Mouse (Mus musculus) myocyte (in vitro differentiated cells): Measurements from ENCODE around the gene Gm49333. TPM values are rescaled to one million over a fixed set of nuclear protein-coding genes. Genes with fewer than 3 reads are reported as not detected.

ENCODE experiments used
- H3K27me3 ChIP-seq: one replicate; pipeline ENCODE4 v1.6.1; 2011; ENCODE audit not compliant: control insufficient read depth, insufficient read depth, insufficient read length
- H3K36me3 ChIP-seq: one replicate; pipeline ENCODE4 v1.6.1; 2011; ENCODE audit not compliant: control insufficient read depth, insufficient read depth
- H3K4me2 ChIP-seq: one replicate; pipeline ENCODE4 v1.6.1; 2011; ENCODE audit warnings: low read depth, control low read depth
- H3K4me3 ChIP-seq: one replicate; pipeline ENCODE4 v1.5.1; 2011; ENCODE audit warnings: mild to moderate bottlenecking, control low read depth, moderate library complexity
- H3K79me2 ChIP-seq: one replicate; pipeline ENCODE4 v1.6.1; 2011; ENCODE audit not compliant: control insufficient read depth, insufficient read depth
- H3ac ChIP-seq: one replicate; pipeline ENCODE4 v1.6.1; 2011; ENCODE audit not compliant: control insufficient read depth, insufficient read length
- CEBPB ChIP-seq: IDR thresholded peaks from 2 replicates; pipeline ENCODE4 v1.6.1; 2011; ENCODE audit warnings: mild to moderate bottlenecking, moderate library complexity; ENCODE audit not compliant: poor library complexity, insufficient read depth, severe bottlenecking
- E2F4 ChIP-seq: IDR thresholded peaks from one replicate; pipeline ENCODE4 v1.6.1; 2011; ENCODE audit warnings: mild to moderate bottlenecking, control low read depth, moderate library complexity; ENCODE audit not compliant: insufficient read depth
- MAX ChIP-seq: IDR thresholded peaks from one replicate; pipeline ENCODE4 v1.6.1; 2011; ENCODE audit warnings: low read depth, mild to moderate bottlenecking, control low read depth
- MYOD1 ChIP-seq, 3 experiments: IDR thresholded peaks; one replicate each; pipeline ENCODE4 v1.6.1; 2011; ENCODE audit warnings: control low read depth in 2 of 3, low read depth in 2 of 3, mild to moderate bottlenecking in 2 of 3, moderate library complexity in 1 of 3; ENCODE audit not compliant: insufficient read length in 2 of 3, control insufficient read depth in 1 of 3
- MYOG ChIP-seq, 3 experiments: IDR thresholded peaks; one replicate each; pipeline ENCODE4 v1.6.1; 2011; ENCODE audit warnings: control low read depth in 2 of 3, low read depth in 2 of 3, mild to moderate bottlenecking in 2 of 3; ENCODE audit not compliant: insufficient read length in 2 of 3, control insufficient read depth in 1 of 3, insufficient read depth in 1 of 3
- POLR2A ChIP-seq: IDR thresholded peaks from one replicate; pipeline ENCODE4 v1.6.1; 2011; ENCODE audit warnings: low read depth, mild to moderate bottlenecking, control low read depth, moderate library complexity; ENCODE audit not compliant: insufficient read length
- POLR2AphosphoS2 ChIP-seq: IDR thresholded peaks from one replicate; pipeline ENCODE4 v1.6.1; 2011; ENCODE audit warnings: low read depth, control low read depth; ENCODE audit not compliant: insufficient read length
- REST ChIP-seq: IDR thresholded peaks from one replicate; pipeline ENCODE4 v1.6.1; 2011; ENCODE audit warnings: mild to moderate bottlenecking, control low read depth, moderate library complexity; ENCODE audit not compliant: insufficient read depth, insufficient read length
- SRF ChIP-seq: IDR thresholded peaks from one replicate; pipeline ENCODE4 v1.6.1; 2011; ENCODE audit warnings: low read depth; ENCODE audit not compliant: control insufficient read depth, insufficient read length
- TCF12 ChIP-seq: IDR thresholded peaks from one replicate; pipeline ENCODE4 v1.6.1; 2011; ENCODE audit warnings: mild to moderate bottlenecking, control low read depth; ENCODE audit not compliant: poor library complexity, insufficient read depth, severe bottlenecking
- TCF3 ChIP-seq: IDR thresholded peaks from one replicate; pipeline ENCODE4 v1.6.1; 2011; ENCODE audit warnings: low read depth, control low read depth; ENCODE audit not compliant: insufficient read length
- USF1 ChIP-seq: IDR thresholded peaks from one replicate; pipeline ENCODE4 v1.6.1; 2011; ENCODE audit warnings: low read depth, mild to moderate bottlenecking, control low read depth, moderate library complexity
- polyA plus RNA-seq: library from polyadenylated mRNA; unstranded; fragments of >200 nt; fragmentation: generic; extraction: Trizol; gene quantifications from one replicate; pipeline ENCODE4 v1.2.1, GENCODE M21; 2012; ENCODE audit warnings: missing spikeins

Gm49333 gene
- polyA plus RNA-seq, 1 experiment = 0.04 TPM

GRCm38 (mm10) chr16:20600511-20600910 is 10.9 kb upstream of the Gm49333 start:
- peaks cover 20% of the 10 kb centered on the region for H3K27me3 ChIP-seq
- H3K4me3 ChIP-seq = no peak overlapping the region
- no peaks in the 10 kb centered on the region for H3K79me2 ChIP-seq
- TF ChIP-seq MAX (no peak), TCF12 (no peak), MYOG (IDR thresholded peaks at IDR 0.05; ENCODE audit: control insufficient read depth in 1 of 3, insufficient read depth in 1 of 3, insufficient read length in 2 of 3, low read depth in 2 of 3) (no peak), E2F4 (no peak), POLR2A (no peak), SRF (no peak), REST (no peak), USF1 (no peak), MYOD1 (IDR thresholded peaks at IDR 0.05; ENCODE audit: control insufficient read depth in 1 of 3, insufficient read length in 2 of 3, low read depth in 2 of 3) (no peak), POLR2AphosphoS2 (no peak), CEBPB (no peak)
- no peak overlapping the region for H3K4me2 ChIP-seq
- H3K36me3 ChIP-seq = no peaks in the 10 kb centered on the region
- no peak overlapping the region for H3ac ChIP-seq

- no peak overlapping the region for H3ac ChIP-seq
- peak in 2 of 3 experiments; percentile 65 to 80 for TF ChIP-seq MYOD1 (IDR thresholded peaks at IDR 0.05; ENCODE audit: control insufficient read depth in 1 of 3, insufficient read length in 2 of 3, low read depth in 2 of 3)
- TF ChIP-seq TCF12 = no peak
- TF ChIP-seq SRF = no peak
- TF ChIP-seq POLR2AphosphoS2 = no peak
- TF ChIP-seq POLR2A = peak; percentile 7
- peak; percentile 28 to 74 (median 67) for TF ChIP-seq MYOG (IDR thresholded peaks at IDR 0.05; ENCODE audit: control insufficient read depth in 1 of 3, insufficient read depth in 1 of 3, insufficient read length in 2 of 3, low read depth in 2 of 3)
- H3K4me3 ChIP-seq = no peak overlapping the region
- no peaks in the 10 kb centered on the region for H3K27me3 ChIP-seq
- H3K4me2 ChIP-seq = no peak overlapping the region
- no peaks in the 10 kb centered on the region for H3K36me3 ChIP-seq
- peaks cover 8% of the 10 kb centered on the region for H3K79me2 ChIP-seq
These were observed 6.7 kb upstream of the Gm49333 start for GRCm38 (mm10) chr16:20604705-20605104.

GRCm38 (mm10) chr16:20610501-20611356 is 681 bp upstream of the Gm49333 start:
- H3K79me2 ChIP-seq = peaks cover 15% of the 10 kb centered on the region
- TF ChIP-seq MYOG (IDR thresholded peaks at IDR 0.05; ENCODE audit: control insufficient read depth in 1 of 3, insufficient read depth in 1 of 3, insufficient read length in 2 of 3, low read depth in 2 of 3) (peak in 1 of 3 experiments; percentile 57), USF1 (no peak), POLR2A (peak; percentile 99), CEBPB (no peak), SRF (no peak), POLR2AphosphoS2 (peak; percentile 93), MYOD1 (IDR thresholded peaks at IDR 0.05; ENCODE audit: control insufficient read depth in 1 of 3, insufficient read length in 2 of 3, low read depth in 2 of 3) (peak in 1 of 3 experiments; percentile 26), TCF3 (no peak), TCF12 (no peak), REST (peak; percentile 4), MAX (peak; percentile 43), E2F4 (no peak)
- no peaks in the 10 kb centered on the region for H3K36me3 ChIP-seq
- H3K4me2 ChIP-seq = peak overlapping the region; percentile 100
- H3ac ChIP-seq = peak overlapping the region; percentile 33
- H3K4me3 ChIP-seq = peak overlapping the region; percentile 71
- H3K27me3 ChIP-seq = no peaks in the 10 kb centered on the region

- Histone ChIP-seq H3K4me3 (peak overlapping the region; percentile 43), H3K27me3 (no peaks in the 10 kb centered on the region), H3K79me2 (no peaks in the 10 kb centered on the region), H3K4me2 (peak overlapping the region; percentile 86), H3K36me3 (no peaks in the 10 kb centered on the region), H3ac (no peak overlapping the region)
- TF ChIP-seq POLR2A (peak; percentile 7), MYOG (IDR thresholded peaks at IDR 0.05; ENCODE audit: control insufficient read depth in 1 of 3, insufficient read depth in 1 of 3, insufficient read length in 2 of 3, low read depth in 2 of 3) (no peak), REST (peak; percentile 83), POLR2AphosphoS2 (peak; percentile 4), MYOD1 (IDR thresholded peaks at IDR 0.05; ENCODE audit: control insufficient read depth in 1 of 3, insufficient read length in 2 of 3, low read depth in 2 of 3) (peak in 1 of 3 experiments; percentile 19), TCF12 (no peak)
These were observed 8.4 kb downstream of the Gm49333 start for GRCm38 (mm10) chr16:20619541-20620398.
